Mouse (Mus musculus): ENCODE measurements around the gene Akr1cl. TPM values are rescaled to one million over a fixed set of nuclear protein-coding genes. Genes with fewer than 3 reads are reported as not detected.
"Not testable (repeated sequence)": the region's sequence is repeated elsewhere in the genome, so short reads cannot be mapped to it uniquely, and the experiment has no call there.

The Akr1cl gene
- 1.1 TPM in 1 of 2 replicates, not detected in the other for polyA plus RNA-seq (2011; ENCODE audit: insufficient read depth, insufficient read length, low replicate concordance, missing spikeins)

DNA sequence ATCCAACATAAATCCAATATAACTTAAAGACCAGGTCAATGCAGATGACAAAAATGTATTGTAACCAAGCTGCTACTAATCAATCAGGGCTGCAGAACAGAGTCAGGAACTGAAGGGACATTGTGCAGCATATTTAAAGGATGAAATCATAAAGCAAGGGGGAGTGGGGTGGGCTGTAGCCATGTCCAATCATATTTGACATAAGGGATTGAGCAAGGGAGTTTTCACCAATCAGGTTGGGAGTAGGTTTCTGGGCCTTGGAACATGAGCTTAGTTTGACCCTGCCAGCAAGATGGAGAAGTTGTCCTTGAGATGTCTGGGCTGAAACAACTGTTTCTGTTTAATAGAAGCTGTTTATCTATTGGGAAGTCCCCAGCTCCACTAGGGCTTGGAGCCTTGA lies at the start of gene Akr1cl:
Gene Akr1cl, minus strand, starts transcription at position 119 of the 400 bp plus-strand sequence.
- no peak for TF ChIP-seq CTCF (IDR thresholded peaks at IDR 0.05; ENCODE audit: control insufficient read depth, insufficient read depth, low read length)
- TF ChIP-seq POLR2A (IDR thresholded peaks at IDR 0.05; ENCODE audit: borderline replicate concordance, control insufficient read depth, low read depth, low read length) = no peak
- H3K4me3 ChIP-seq (replicated peaks; ENCODE audit: control insufficient read depth, low read depth, low read length) = no peak within 1 kb of the TSS
- H3K4me1 ChIP-seq (ENCODE audit: control insufficient read depth, insufficient read depth, low read length) = no peaks in the 10 kb centered on the region
- no peak within 1 kb of the TSS for H3K27ac ChIP-seq (ENCODE audit: control insufficient read depth, insufficient read depth, low read depth, low read length, poor library complexity)

DNA sequence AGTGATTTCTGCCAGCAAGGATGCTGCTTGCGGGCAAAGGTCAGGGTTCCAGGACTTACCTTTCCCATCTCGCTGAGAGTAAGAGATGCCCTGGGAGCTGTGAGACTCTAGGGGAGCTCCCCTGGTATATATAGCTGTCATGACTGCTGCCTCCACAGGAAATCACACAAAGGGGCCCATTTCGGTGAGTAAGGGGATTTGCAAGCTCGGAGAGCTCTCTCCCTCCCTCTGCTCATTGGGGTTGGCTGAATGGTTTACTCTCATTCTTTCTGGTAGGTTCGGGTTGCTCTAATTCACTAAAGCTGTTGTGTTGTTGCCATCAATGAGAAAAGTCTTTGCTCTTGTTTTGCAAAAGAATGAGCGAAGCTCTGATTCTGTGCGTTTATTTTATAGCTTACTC lies 49.6 kb upstream of the Akr1cl start, which contains the start of gene Crygb:
Gene Crygb, minus strand, starts transcription at position 101 of the 400 bp plus-strand sequence.
- WGBS = 52% methylated on average over 7 of the region's 7 CpGs
- TF ChIP-seq POLR2A (IDR thresholded peaks at IDR 0.05; ENCODE audit: borderline replicate concordance, control insufficient read depth, low read depth, low read length) (no peak), CTCF (IDR thresholded peaks at IDR 0.05; ENCODE audit: control insufficient read depth, insufficient read depth, low read length) (no peak)
- Histone ChIP-seq H3K4me1 (ENCODE audit: control insufficient read depth, insufficient read depth, low read length) (no peaks in the 10 kb centered on the region), H3K4me3 (replicated peaks; ENCODE audit: control insufficient read depth, low read depth, low read length) (no peak within 1 kb of the TSS), H3K27ac (ENCODE audit: control insufficient read depth, insufficient read depth, low read depth, low read length, poor library complexity) (no peak within 1 kb of the TSS)

DNA sequence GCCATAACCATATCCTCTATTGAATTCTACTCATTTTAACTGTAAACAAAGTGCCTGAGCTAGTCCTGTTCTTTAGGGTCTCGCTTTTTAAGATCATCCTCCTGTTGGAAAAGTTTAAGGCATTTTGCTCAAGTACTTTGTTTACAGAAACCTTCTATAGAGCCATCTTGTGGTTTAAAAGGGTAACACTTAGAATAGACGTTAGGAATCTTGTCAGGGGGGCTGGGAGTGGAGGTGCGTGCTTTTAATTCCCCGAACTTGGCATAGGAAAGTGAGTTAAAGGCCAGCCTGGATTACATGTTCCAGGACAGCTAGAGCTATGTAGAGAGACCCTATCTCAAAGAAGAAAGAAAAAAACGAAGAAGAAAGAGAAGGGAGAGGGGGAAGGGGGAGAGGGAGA lies 43.0 kb upstream of the Akr1cl start:
- 24% methylated on average over 5 of the region's 5 CpGs for WGBS
- no peak overlapping the region for H3K27ac ChIP-seq (ENCODE audit: control insufficient read depth, insufficient read depth, low read depth, low read length, poor library complexity)
- no peak for TF ChIP-seq CTCF (IDR thresholded peaks at IDR 0.05; ENCODE audit: control insufficient read depth, insufficient read depth, low read length)
- TF ChIP-seq POLR2A (IDR thresholded peaks at IDR 0.05; ENCODE audit: borderline replicate concordance, control insufficient read depth, low read depth, low read length) = no peak

DNA sequence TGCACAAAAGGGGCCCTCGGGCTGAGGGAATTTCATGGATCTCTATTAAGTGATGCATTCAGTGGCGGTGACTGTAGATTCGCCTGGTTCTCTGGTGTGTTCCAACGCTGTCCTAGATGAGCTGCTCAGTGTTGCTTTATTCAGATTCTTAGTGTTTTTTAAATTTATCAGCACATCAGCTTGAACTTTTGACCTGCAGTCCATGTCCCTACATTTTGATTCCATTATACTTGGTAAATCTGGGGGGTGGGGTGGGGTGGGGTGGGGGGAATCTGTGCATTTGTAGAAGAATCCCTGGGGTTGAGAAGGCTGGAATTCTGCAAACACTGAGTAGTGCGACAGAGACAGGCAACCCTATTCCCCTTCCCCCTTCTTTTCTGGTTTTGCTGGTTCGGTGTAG lies 41.0 kb upstream of the Akr1cl start, which contains the start of gene Crygc:
Gene Crygc, minus strand, starts transcription at position 101 of the 400 bp plus-strand sequence.
- H3K27ac ChIP-seq (ENCODE audit: control insufficient read depth, insufficient read depth, low read depth, low read length, poor library complexity) = no peak within 1 kb of the TSS
- no peak within 1 kb of the TSS for H3K4me3 ChIP-seq (replicated peaks; ENCODE audit: control insufficient read depth, low read depth, low read length)
- no peaks in the 10 kb centered on the region for H3K4me1 ChIP-seq (ENCODE audit: control insufficient read depth, insufficient read depth, low read length)
- no peak for TF ChIP-seq POLR2A (IDR thresholded peaks at IDR 0.05; ENCODE audit: borderline replicate concordance, control insufficient read depth, low read depth, low read length)
- no peak for TF ChIP-seq CTCF (IDR thresholded peaks at IDR 0.05; ENCODE audit: control insufficient read depth, insufficient read depth, low read length)
- WGBS = 76% methylated on average over 6 of the region's 6 CpGs

More for the DNA sequence above, 43.0 kb upstream of the Akr1cl start:
- Histone ChIP-seq H3K4me1 (ENCODE audit: control insufficient read depth, insufficient read depth, low read length) (no peaks in the 10 kb centered on the region), H3K4me3 (replicated peaks; ENCODE audit: control insufficient read depth, low read depth, low read length) (no peak overlapping the region)

DNA sequence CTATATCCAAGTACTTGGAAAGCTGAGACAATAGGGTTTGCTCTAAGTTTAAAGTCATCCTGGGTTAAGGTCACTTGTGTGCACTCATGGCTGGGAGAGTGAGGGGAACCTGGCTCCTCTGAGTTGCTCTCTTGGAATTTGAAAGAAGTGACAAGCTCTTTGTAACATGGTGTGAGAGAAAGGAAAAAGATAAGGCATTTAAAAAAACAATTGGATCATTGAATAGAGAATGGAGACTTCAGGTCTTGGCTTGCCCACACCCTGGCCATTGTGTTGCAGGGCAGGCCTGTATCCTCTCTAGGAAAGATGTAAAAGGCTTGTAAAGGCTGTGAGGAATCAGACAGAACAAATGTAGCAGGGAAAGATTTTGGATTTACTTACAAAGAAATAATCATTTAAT lies 35.3 kb upstream of the Akr1cl start:
- TF ChIP-seq POLR2A (IDR thresholded peaks at IDR 0.05; ENCODE audit: borderline replicate concordance, control insufficient read depth, low read depth, low read length) = no peak
- no peak for TF ChIP-seq CTCF (IDR thresholded peaks at IDR 0.05; ENCODE audit: control insufficient read depth, insufficient read depth, low read length)
- Histone ChIP-seq H3K27ac (ENCODE audit: control insufficient read depth, insufficient read depth, low read depth, low read length, poor library complexity) (no peak overlapping the region), H3K4me1 (ENCODE audit: control insufficient read depth, insufficient read depth, low read length) (no peaks in the 10 kb centered on the region), H3K4me3 (replicated peaks; ENCODE audit: control insufficient read depth, low read depth, low read length) (no peak overlapping the region)

DNA sequence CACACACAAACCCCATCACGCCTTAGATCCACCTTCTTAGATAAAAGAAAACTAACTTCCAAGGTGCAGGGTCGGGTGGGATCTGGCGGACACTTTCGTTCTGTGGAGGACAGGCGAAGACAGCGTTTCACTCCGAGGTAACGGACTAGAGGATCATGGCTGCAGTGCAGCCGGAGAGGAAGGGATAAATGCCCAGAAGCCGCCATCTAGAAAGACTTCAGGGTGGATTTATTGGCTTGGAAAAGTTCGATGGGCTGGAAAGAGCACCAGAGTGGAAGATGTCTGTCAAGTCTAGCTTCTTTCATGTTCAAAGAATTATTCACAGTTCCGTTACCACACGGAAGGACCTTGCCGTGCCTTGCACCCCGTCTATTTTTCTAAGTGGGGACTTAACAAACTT lies 31.6 kb upstream of the Akr1cl start:
- Histone ChIP-seq H3K27ac (ENCODE audit: control insufficient read depth, insufficient read depth, low read depth, low read length, poor library complexity) (no peak overlapping the region), H3K4me3 (replicated peaks; ENCODE audit: control insufficient read depth, low read depth, low read length) (no peak overlapping the region), H3K4me1 (ENCODE audit: control insufficient read depth, insufficient read depth, low read length) (no peaks in the 10 kb centered on the region)
- 90% methylated on average over 15 of the region's 15 CpGs for WGBS
- TF ChIP-seq CTCF (IDR thresholded peaks at IDR 0.05; ENCODE audit: control insufficient read depth, insufficient read depth, low read length) (no peak), POLR2A (IDR thresholded peaks at IDR 0.05; ENCODE audit: borderline replicate concordance, control insufficient read depth, low read depth, low read length) (no peak)

DNA sequence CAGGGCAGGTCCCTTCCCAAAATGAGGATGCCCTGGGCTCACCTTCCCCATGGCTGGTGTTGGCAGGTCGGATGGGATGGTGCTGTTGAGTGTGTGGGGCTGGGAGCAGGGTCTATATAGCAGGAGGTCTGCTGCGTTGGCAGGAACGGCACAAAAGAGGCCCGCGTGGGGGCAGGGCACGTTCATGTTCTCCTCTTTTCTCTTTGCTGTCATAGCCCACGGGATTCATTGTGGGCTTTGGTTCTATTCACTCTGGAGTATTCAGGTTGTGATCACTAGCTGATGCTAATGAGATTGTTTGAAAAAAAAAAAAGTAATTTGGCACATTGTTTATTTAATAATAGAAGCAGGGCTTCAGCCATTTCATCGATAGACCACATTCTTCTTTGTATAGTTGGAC lies 30.8 kb upstream of the Akr1cl start, which contains the start of gene Crygd:
Gene Crygd, minus strand, starts transcription at position 101 of the 400 bp plus-strand sequence.
- no peak within 1 kb of the TSS for H3K27ac ChIP-seq (ENCODE audit: control insufficient read depth, insufficient read depth, low read depth, low read length, poor library complexity)
- H3K4me3 ChIP-seq (replicated peaks; ENCODE audit: control insufficient read depth, low read depth, low read length) = no peak within 1 kb of the TSS
- 84% methylated on average over 8 of the region's 8 CpGs for WGBS
- no peak for TF ChIP-seq CTCF (IDR thresholded peaks at IDR 0.05; ENCODE audit: control insufficient read depth, insufficient read depth, low read length)
- TF ChIP-seq POLR2A (IDR thresholded peaks at IDR 0.05; ENCODE audit: borderline replicate concordance, control insufficient read depth, low read depth, low read length) = no peak
- no peaks in the 10 kb centered on the region for H3K4me1 ChIP-seq (ENCODE audit: control insufficient read depth, insufficient read depth, low read length)

DNA sequence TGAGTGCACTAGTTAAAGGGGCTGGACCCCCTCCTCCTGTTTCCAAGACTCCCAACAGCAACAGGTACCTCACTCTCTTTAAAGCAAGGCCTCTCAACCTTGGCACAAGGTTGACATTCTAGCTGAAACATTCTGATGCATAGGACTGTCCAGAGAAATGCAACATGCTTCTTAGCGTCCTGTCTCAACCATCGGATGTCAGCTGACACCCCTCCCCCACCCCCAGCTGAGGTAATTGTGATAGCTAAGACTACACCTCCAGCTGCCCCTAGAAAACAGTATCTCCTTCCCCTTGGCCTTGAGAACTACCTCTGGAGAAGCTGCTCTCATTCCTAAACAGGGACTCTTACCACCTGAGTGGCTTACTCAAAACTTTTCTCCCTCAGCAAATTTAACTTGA lies 19.6 kb upstream of the Akr1cl start:
- Histone ChIP-seq H3K4me1 (ENCODE audit: control insufficient read depth, insufficient read depth, low read length) (no peaks in the 10 kb centered on the region), H3K4me3 (replicated peaks; ENCODE audit: control insufficient read depth, low read depth, low read length) (no peak overlapping the region), H3K27ac (ENCODE audit: control insufficient read depth, insufficient read depth, low read depth, low read length, poor library complexity) (no peak overlapping the region)
- TF ChIP-seq POLR2A (IDR thresholded peaks at IDR 0.05; ENCODE audit: borderline replicate concordance, control insufficient read depth, low read depth, low read length) = no peak
- TF ChIP-seq CTCF (IDR thresholded peaks at IDR 0.05; ENCODE audit: control insufficient read depth, insufficient read depth, low read length) = no peak
- WGBS = 66% methylated on average over 2 of the region's 2 CpGs

DNA sequence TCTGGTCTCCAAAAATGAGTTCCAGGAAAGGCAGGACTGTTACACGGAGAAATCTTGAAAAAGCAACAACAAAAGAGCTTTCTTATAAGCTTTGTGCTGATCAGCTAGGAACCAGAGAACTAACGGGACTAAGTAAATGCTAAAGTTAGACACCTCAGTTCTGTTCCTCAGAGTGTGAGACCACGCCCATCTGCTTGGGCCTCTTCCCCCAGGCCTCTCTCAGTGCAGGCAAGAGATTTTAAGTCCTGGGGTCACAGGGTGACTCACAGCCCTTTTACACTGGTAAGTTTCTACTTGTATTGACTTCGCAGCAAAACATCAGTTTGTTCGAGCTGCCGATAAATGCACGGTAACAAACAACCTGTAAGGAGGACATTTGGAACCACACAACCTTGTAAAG lies 19.1 kb upstream of the Akr1cl start:
- WGBS = 78% methylated on average over 7 of the region's 7 CpGs
- Histone ChIP-seq H3K4me3 (replicated peaks; ENCODE audit: control insufficient read depth, low read depth, low read length) (no peak overlapping the region), H3K4me1 (ENCODE audit: control insufficient read depth, insufficient read depth, low read length) (no peaks in the 10 kb centered on the region), H3K27ac (ENCODE audit: control insufficient read depth, insufficient read depth, low read depth, low read length, poor library complexity) (no peak overlapping the region)
- no peak for TF ChIP-seq CTCF (IDR thresholded peaks at IDR 0.05; ENCODE audit: control insufficient read depth, insufficient read depth, low read length)
- no peak for TF ChIP-seq POLR2A (IDR thresholded peaks at IDR 0.05; ENCODE audit: borderline replicate concordance, control insufficient read depth, low read depth, low read length)

DNA sequence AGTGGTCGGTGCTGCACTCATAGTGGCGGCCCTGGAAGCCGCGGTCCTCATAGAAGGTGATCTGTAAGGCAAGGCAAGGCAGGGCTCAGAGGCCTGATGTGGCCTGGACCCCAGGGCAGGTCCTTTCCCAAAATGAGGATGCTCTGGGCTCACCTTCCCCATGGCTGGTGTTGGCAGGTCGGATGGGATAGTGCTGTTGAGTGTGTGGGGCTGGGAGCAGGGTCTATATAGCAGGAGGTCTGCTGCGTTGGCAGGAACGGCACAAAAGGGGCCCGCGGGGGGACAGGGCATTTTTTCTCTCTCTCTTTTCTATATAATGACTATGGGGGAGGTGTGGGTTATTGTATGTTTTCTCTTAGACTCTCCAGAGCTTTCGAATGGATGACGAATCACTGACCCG lies 18.4 kb upstream of the Akr1cl start, which contains the start of gene Cryge:
Gene Cryge, minus strand, starts transcription at position 198 of the 400 bp plus-strand sequence.
- H3K27ac ChIP-seq (ENCODE audit: control insufficient read depth, insufficient read depth, low read depth, low read length, poor library complexity); H3K4me1 ChIP-seq (ENCODE audit: control insufficient read depth, insufficient read depth, low read length); H3K4me3 ChIP-seq (replicated peaks; ENCODE audit: control insufficient read depth, low read depth, low read length): not testable (repeated sequence)
- 85% methylated on average over 12 of the region's 12 CpGs for WGBS
